Mouse (Mus musculus) bone marrow macrophage, adult 2 months (primary cell): Measurements from ENCODE around the gene Kdm2a. TPM values are rescaled to one million over a fixed set of nuclear protein-coding genes. Genes with fewer than 3 reads are reported as not detected.

ENCODE experiments used
- H3K27ac ChIP-seq: 2 replicates; pipeline ENCODE4 v1.5.1; 2012; ENCODE audit warnings: low read depth, low read length; ENCODE audit not compliant: insufficient read depth
- H3K4me1 ChIP-seq: 2 replicates; pipeline ENCODE4 v1.6.1; 2012; ENCODE audit warnings: low read length; ENCODE audit not compliant: control insufficient read depth, insufficient read depth
- H3K4me3 ChIP-seq: 2 replicates; pipeline ENCODE4 v1.5.1; 2012; ENCODE audit warnings: mild to moderate bottlenecking, low read length, moderate library complexity; ENCODE audit not compliant: insufficient read depth
- CTCF ChIP-seq: IDR thresholded peaks from 2 replicates; pipeline ENCODE4 v1.5.1; 2012; ENCODE audit warnings: low read depth, mild to moderate bottlenecking, low read length, moderate library complexity
- POLR2A ChIP-seq: IDR thresholded peaks from 2 replicates; pipeline ENCODE4 v1.6.1; 2012; ENCODE audit warnings: mild to moderate bottlenecking, low read depth, low read length, borderline replicate concordance
- polyA plus RNA-seq: library from polyadenylated mRNA; stranded (reverse); fragments of >200 nt; gene quantifications from 2 replicates; pipeline ENCODE4 v1.2.4, GENCODE M21; 2012; ENCODE audit not compliant: missing spikeins, insufficient read depth, insufficient read length

Kdm2a gene
- polyA plus RNA-seq, 1 experiment = 84.4 TPM

GRCm38 (mm10) chr19:4437886-4438285 lies 39.8 kb upstream of the Kdm2a start:
- TF ChIP-seq CTCF (no peak), POLR2A (no peak)
- Histone ChIP-seq H3K4me1 (peaks cover 27% of the 10 kb centered on the region), H3K4me3 (no peak overlapping the region; the same call in 1 of the 2 replicates), H3K27ac (peak overlapping the region; percentile 57)

- no peak overlapping the region for H3K4me3 ChIP-seq
- TF ChIP-seq CTCF (no peak), POLR2A (no peak)
Observed at GRCm38 (mm10) chr19:4436254-4436653, 38.2 kb upstream of the Kdm2a start.

GRCm38 (mm10) chr19:4434999-4435398 lies 36.9 kb upstream of the Kdm2a start:
- H3K4me3 ChIP-seq = no peak overlapping the region
- peaks cover 24% of the 10 kb centered on the region for H3K4me1 ChIP-seq
- TF ChIP-seq CTCF (no peak), POLR2A (no peak)
- no peak overlapping the region for H3K27ac ChIP-seq

More at GRCm38 (mm10) chr19:4436254-4436653, 38.2 kb upstream of the Kdm2a start:
- peaks cover 27% of the 10 kb centered on the region for H3K4me1 ChIP-seq
- no peak overlapping the region for H3K27ac ChIP-seq

GRCm38 (mm10) chr19:4433756-4434155 lies 35.7 kb upstream of the Kdm2a start:
- TF ChIP-seq CTCF (no peak), POLR2A (no peak)
- Histone ChIP-seq H3K4me3 (no peak overlapping the region), H3K27ac (no peak overlapping the region), H3K4me1 (peaks cover 20% of the 10 kb centered on the region)

GRCm38 (mm10) chr19:4430091-4430620 lies 32.1 kb upstream of the Kdm2a start:
- no peak overlapping the region for H3K4me3 ChIP-seq
- no peak for TF ChIP-seq CTCF
- TF ChIP-seq POLR2A = no peak
- no peak overlapping the region for H3K27ac ChIP-seq
- peaks cover 7% of the 10 kb centered on the region for H3K4me1 ChIP-seq

GRCm38 (mm10) chr19:4425610-4426366 lies 27.7 kb upstream of the Kdm2a start:
- Histone ChIP-seq H3K27ac (no peak overlapping the region), H3K4me1 (peaks cover 24% of the 10 kb centered on the region), H3K4me3 (no peak overlapping the region)
- TF ChIP-seq POLR2A (no peak), CTCF (peak; percentile 72)

GRCm38 (mm10) chr19:4423021-4423420 lies 24.9 kb upstream of the Kdm2a start:
- no peak overlapping the region for H3K27ac ChIP-seq
- H3K4me1 ChIP-seq = peaks cover 17% of the 10 kb centered on the region
- TF ChIP-seq CTCF = no peak
- no peak for TF ChIP-seq POLR2A
- H3K4me3 ChIP-seq = no peak overlapping the region

- Histone ChIP-seq H3K4me3 (no peak overlapping the region), H3K27ac (no peak overlapping the region), H3K4me1 (peaks cover 17% of the 10 kb centered on the region)
- TF ChIP-seq CTCF (no peak), POLR2A (no peak)
Observed at GRCm38 (mm10) chr19:4422581-4422980, 24.5 kb upstream of the Kdm2a start.

GRCm38 (mm10) chr19:4420153-4420910 lies 22.2 kb upstream of the Kdm2a start:
- H3K4me3 ChIP-seq = no peak overlapping the region
- H3K27ac ChIP-seq = no peak overlapping the region
- TF ChIP-seq POLR2A (no peak), CTCF (no peak)
- peaks cover 17% of the 10 kb centered on the region for H3K4me1 ChIP-seq

GRCm38 (mm10) chr19:4419711-4420110 lies 21.6 kb upstream of the Kdm2a start:
- no peak for TF ChIP-seq POLR2A
- no peak for TF ChIP-seq CTCF
- Histone ChIP-seq H3K4me1 (peaks cover 17% of the 10 kb centered on the region), H3K27ac (no peak overlapping the region), H3K4me3 (no peak overlapping the region)
